Mouse (Mus musculus) embryonic facial prominence, embryonic 10.5 days (tissue): Measurements from ENCODE around the gene Brs3. TPM values are rescaled to one million over a fixed set of nuclear protein-coding genes. Genes with fewer than 3 reads are reported as not detected.

Experiments used
- DNase-seq: peaks from one replicate; pipeline ENCODE4 v3.0.0-alpha.2; 2017; ENCODE audit warnings: low spot score
- H3K27ac ChIP-seq: fragments of 300-500 bp; sonication (generic); replicated peaks from 2 replicates; pipeline ENCODE4 v1.5.1; 2016; ENCODE audit warnings: mild to moderate bottlenecking
- H3K27me3 ChIP-seq: fragments of 300-500 bp; sonication (generic); replicated peaks from 2 replicates; pipeline ENCODE4 v1.6.1; 2016; ENCODE audit warnings: low read depth, mild to moderate bottlenecking; ENCODE audit not compliant: poor library complexity, severe bottlenecking
- H3K36me3 ChIP-seq: fragments of 300-500 bp; sonication (generic); replicated peaks from 2 replicates; pipeline ENCODE4 v1.6.1; 2016; ENCODE audit warnings: mild to moderate bottlenecking, moderate library complexity
- H3K4me1 ChIP-seq: fragments of 300-500 bp; sonication (generic); 2 replicates; pipeline ENCODE4 v1.6.1; 2016
- H3K4me3 ChIP-seq: fragments of 300-500 bp; sonication (generic); 2 replicates; pipeline ENCODE4 v1.5.1; 2016; ENCODE audit warnings: mild to moderate bottlenecking, moderate library complexity
- H3K9me3 ChIP-seq: fragments of 300-500 bp; sonication (generic); 2 replicates; pipeline ENCODE4 v1.6.1; 2016; ENCODE audit warnings: mild to moderate bottlenecking
- WGBS: fragments of 180-500 bp; shearing (Covaris S2); methylation state at CpG from one replicate; pipeline ENCODE4 v1.1.7; 2016; 5-methylcytosine and 5-hydroxymethylcytosine counted together
- polyA plus RNA-seq: library from polyadenylated mRNA; unstranded; fragments of >200 nt; fragmentation: Nextera tagmentation; extraction: Ambion mirVana; gene quantifications from 2 replicates; pipeline ENCODE4 v1.2.1, GENCODE M21; 2016

Brs3 gene
- not detected in 2 replicates for polyA plus RNA-seq

GRCm38 (mm10) chrX:57042774-57043173 lies at the start of gene Brs3:
Gene Brs3 (plus strand): TSS chrX:57043074.
- H3K9me3 ChIP-seq: no peaks in the 10 kb centered on the region
- H3K27ac ChIP-seq: no peak within 1 kb of the TSS
- no peaks in the 10 kb centered on the region for H3K27me3 ChIP-seq
- no peak for DNase-seq
- H3K36me3 ChIP-seq: no peaks in the 10 kb centered on the region
- 77% methylated on average over 5 of the region's 5 CpGs for WGBS
- H3K4me1 ChIP-seq: no peaks in the 10 kb centered on the region
- no peak within 1 kb of the TSS for H3K4me3 ChIP-seq

DNA sequence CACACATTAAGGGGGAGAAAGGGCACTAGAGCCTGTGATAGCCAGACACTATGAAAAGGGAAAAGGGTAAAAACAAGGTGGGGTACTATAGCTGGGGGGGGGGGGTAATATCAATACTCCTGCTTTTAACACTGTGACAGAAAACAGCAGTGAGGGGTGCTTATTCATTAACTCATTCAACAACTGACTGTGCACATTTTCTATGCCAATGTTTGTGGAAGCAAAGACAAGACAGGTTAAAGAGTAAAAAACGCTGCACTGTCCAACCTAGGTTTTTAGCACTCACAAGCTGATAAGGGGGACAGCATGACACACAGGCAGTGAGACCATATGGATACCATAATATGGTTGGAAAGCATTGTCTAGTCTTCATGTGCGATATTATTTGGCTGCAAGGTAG lies 30.0 kb upstream of the Brs3 start:
- no peaks in the 10 kb centered on the region for H3K4me1 ChIP-seq
- no peak for DNase-seq
- 87% methylated on average over 2 of the region's 2 CpGs for WGBS
- no peaks in the 10 kb centered on the region for H3K36me3 ChIP-seq
- no peaks in the 10 kb centered on the region for H3K9me3 ChIP-seq
- H3K27me3 ChIP-seq: no peaks in the 10 kb centered on the region
- no peak overlapping the region for H3K27ac ChIP-seq
- no peak overlapping the region for H3K4me3 ChIP-seq

GRCm38 (mm10) chrX:57043869-57044268 lies 995 bp downstream of the Brs3 start:
- no peak overlapping the region for H3K27ac ChIP-seq
- 87% methylated on average over 6 of the region's 6 CpGs for WGBS

DNA sequence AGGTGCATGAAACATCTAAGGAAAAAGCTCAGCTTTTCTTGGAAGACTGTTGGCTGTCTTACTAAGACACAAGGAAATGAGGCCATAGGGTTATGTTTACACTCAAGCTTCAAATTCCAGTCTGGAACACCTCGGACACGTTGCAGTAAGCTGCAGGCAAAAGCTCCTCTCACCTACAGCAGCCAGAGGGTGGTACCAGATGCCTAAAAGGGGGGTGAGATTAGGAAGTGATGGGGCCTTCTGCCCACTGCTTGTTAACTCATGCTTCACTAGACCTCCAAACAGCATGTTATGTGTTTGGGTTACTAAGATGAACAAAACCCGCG lies 9.9 kb downstream of the Brs3 start:
- Histone ChIP-seq H3K27ac (peak overlapping the region; percentile 94), H3K36me3 (peaks cover 20% of the 10 kb centered on the region), H3K27me3 (no peaks in the 10 kb centered on the region), H3K9me3 (no peaks in the 10 kb centered on the region; the same call in 1 of the 2 replicates), H3K4me3 (peak overlapping the region; percentile 67), H3K4me1 (no peaks in the 10 kb centered on the region)
- no peak for DNase-seq
- 25% methylated on average over 4 of the region's 4 CpGs for WGBS

More at GRCm38 (mm10) chrX:57043869-57044268, 995 bp downstream of the Brs3 start:
- no peaks in the 10 kb centered on the region for H3K27me3 ChIP-seq
- H3K4me1 ChIP-seq: no peaks in the 10 kb centered on the region
- no peak for DNase-seq
- no peaks in the 10 kb centered on the region for H3K36me3 ChIP-seq
- no peaks in the 10 kb centered on the region for H3K9me3 ChIP-seq
- no peak overlapping the region for H3K4me3 ChIP-seq

GRCm38 (mm10) chrX:57053174-57053992 lies 10.5 kb downstream of the Brs3 start, which contains the start of gene Htatsf1:
Gene Htatsf1 (plus strand): TSS chrX:57053583.
- Histone ChIP-seq H3K27me3 (no peaks in the 10 kb centered on the region), H3K36me3 (peaks cover 23% of the 10 kb centered on the region), H3K4me3 (peak within 1 kb of the TSS; percentile 67), H3K4me1 (no peaks in the 10 kb centered on the region), H3K27ac (peak within 1 kb of the TSS; percentile 94), H3K9me3 (no peaks in the 10 kb centered on the region; the same call in 1 of the 2 replicates)
- WGBS: 18% methylated on average over 84 of the region's 85 CpGs
- DNase-seq: peak; percentile 84

DNA sequence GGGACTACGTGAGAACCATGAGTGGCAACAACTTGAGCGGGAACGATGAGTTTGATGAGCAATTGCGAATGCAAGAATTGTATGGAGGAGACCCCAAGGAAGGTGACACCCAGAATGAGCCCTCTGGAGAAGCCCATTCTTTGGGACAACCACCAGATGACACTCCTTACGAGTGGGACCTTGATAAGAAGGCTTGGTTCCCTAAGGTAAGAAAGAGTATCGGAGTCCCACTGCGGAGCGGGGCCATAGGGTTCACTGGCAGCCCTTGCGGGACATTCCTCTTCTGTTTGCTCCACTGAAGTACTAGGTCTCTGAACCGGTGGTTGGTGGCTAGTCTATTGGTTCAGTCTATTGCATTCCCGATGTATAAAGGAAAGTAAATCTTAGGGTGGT lies 11.1 kb downstream of the Brs3 start:
- Histone ChIP-seq H3K4me1 (no peaks in the 10 kb centered on the region), H3K27ac (peak overlapping the region; percentile 94), H3K36me3 (peaks cover 23% of the 10 kb centered on the region), H3K9me3 (no peaks in the 10 kb centered on the region; the same call in 1 of the 2 replicates), H3K4me3 (peak overlapping the region; percentile 67), H3K27me3 (no peaks in the 10 kb centered on the region)
- 20% methylated on average over 11 of the region's 11 CpGs for WGBS
- no peak for DNase-seq

DNA sequence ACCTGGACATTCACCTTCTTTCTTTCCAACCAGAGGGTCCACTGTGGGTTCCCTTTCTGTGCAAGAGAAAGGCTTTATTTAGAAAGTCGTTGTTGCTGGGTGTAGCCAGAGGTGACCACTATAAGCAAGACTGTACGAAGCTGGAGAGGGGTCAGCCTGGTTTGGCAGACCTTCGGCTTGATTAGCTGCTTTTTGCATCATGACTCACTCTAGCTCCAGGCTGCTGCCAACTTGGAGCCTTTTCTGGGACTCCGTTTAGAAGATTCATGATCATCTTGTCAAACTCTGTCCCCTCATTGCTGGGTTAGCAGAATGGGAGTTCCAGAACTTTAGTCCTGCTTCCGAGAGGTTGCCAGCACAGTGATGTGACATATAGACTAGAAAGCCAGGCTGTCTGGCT lies 38.6 kb downstream of the Brs3 start:
- Histone ChIP-seq H3K27ac (no peak overlapping the region), H3K4me3 (no peak overlapping the region), H3K4me1 (no peaks in the 10 kb centered on the region), H3K9me3 (no peaks in the 10 kb centered on the region), H3K27me3 (no peaks in the 10 kb centered on the region), H3K36me3 (no peaks in the 10 kb centered on the region)
- DNase-seq: no peak
- WGBS: 79% methylated on average over 5 of the region's 5 CpGs

DNA sequence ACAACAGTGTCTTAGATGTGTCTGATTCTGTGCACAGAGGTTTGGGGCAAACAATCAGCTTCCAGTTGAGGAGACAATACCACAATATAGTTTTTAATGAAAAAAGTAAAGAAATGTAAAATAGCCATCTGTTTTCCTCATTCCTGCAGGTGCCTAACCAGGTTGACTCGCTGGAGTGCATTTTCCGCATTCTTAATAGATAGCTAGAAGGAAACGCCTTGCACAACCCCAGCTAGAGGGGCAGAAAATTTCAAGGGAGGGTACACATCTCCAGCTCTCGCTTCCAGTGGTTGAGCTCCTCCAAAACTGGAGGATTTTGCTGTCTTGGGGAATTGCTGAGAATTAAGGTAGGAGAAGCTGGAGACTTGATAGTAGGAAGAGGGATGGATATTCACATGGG lies 44.9 kb downstream of the Brs3 start, which contains the start of gene Vgll1:
Gene Vgll1, plus strand, starts transcription at position 301 of the 400 bp plus-strand sequence.
- Histone ChIP-seq H3K36me3 (no peaks in the 10 kb centered on the region), H3K4me1 (no peaks in the 10 kb centered on the region), H3K4me3 (no peak within 1 kb of the TSS), H3K9me3 (no peaks in the 10 kb centered on the region), H3K27me3 (no peaks in the 10 kb centered on the region), H3K27ac (no peak within 1 kb of the TSS)
- WGBS: 81% methylated on average over 4 of the region's 4 CpGs
- no peak for DNase-seq

Other genes starting within 250 kb of the Brs3 start
- 2.1 and 2.5 TPM in 2 replicates for gene Map7d3, start 220.7 kb upstream of the Brs3 start, polyA plus RNA-seq
- gene Adgrg4, start 172.9 kb upstream of the Brs3 start, polyA plus RNA-seq: not detected in 2 replicates
- gene Htatsf1, start 10.5 kb downstream of the Brs3 start, polyA plus RNA-seq: 73.5 and 77.7 TPM in 2 replicates
- gene Vgll1, start 45.0 kb downstream of the Brs3 start, polyA plus RNA-seq: 0.06 and 0.32 TPM in 2 replicates
- gene Cd40lg, start 169.1 kb downstream of the Brs3 start, polyA plus RNA-seq: not detected in 2 replicates